Mouse (Mus musculus): ENCODE measurements at regions not wholly inside any gene's neighbourhood (a gene's known extent, or its start where the extent isn't known, plus 50 kb on each side); places are given as distances from the start of the nearest gene placed in this dataset.

DNA sequence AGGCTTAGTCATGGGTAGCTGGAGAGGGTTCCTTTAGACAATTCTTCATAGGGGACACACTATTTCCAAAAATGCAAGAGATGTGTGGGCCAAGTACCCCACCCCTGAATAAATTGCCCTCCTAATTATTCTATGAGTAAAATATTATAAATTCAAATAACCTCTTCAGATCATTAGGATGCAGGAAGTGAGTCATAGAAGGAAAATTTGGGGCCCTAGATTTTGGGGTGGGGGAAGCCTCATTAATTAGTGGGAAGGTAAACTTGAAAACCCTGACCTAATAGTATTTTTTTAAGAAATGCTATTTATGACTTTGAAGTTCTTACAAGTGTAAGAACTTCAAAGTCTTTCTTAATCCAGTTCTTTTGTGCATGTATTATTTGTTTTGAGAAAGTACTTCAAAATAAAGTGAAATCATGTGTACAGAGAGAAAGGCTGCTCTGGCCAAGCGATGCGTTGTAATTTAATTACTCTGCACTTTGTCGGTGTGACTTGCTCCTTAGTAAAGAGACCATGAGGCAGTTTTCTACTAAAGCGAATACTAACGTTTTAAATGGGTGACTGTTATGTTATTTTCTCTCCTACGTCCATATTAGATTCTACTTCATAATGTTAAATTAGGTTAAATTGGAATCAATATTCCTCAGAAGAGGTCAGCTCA is 200.6 kb downstream of the Tgfb2 start:
- no peak for DNase-seq (ENCODE audit: low read depth)

DNA sequence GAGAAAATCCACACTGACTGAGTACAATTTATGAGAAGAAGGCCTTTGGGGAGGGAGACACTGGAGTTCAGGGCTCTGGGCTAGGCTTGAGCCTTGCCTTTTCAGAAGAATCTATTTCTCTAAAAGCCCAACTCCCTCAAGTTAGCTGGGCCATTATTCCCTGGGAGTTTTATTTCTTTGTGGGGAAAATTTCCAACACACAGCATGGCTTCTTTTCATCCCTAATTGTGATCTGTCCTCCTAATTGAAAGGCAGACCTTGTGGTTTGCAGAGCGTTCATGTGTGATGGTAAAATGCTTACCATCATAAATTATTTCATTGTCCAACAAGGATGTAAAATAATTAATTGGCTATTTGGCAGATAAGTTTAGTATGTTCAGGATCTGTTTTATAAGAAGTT is 204.1 kb downstream of the Tgfb2 start:
- DNase-seq (ENCODE audit: low read depth) = no peak

DNA sequence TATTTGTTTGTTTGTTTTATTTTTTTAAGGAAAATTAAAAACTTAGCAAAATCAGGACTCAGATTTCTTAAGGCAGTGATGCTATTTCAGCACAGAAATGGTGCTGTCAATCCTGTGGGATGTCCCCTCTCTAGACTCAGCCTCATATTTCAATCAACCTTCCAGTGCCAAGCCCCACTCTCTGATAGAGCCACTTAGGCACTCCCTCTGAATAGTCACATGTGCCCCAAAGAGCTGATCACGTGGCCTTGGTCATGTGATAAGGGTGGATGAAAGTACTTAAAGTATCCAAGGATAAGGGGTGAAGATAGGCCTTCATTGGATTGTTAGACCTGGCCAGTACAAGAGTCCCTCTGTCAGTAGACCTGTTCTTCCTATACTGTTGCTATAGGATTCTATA is 207.9 kb downstream of the Tgfb2 start:
- DNase-seq (ENCODE audit: low read depth) = no peak

DNA sequence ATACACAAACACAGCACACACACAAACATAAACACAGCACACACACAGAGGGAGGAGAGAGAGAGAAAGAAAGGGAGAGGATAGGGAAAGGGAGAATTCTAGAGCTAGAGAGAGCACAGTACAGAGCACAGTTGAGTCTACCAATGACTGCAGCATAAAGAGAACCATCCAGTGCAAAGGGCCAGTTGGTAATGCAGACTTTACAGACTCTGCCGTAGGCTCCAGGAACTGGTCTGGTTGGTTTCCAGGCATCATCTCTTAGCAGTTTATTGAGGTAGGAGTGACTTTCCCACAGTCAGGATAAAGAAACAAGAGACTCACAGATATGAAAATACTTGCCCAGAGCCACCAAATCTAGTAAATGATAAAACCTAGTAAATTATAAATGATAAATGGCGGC is 208.5 kb downstream of the Tgfb2 start:
- no peak for DNase-seq (ENCODE audit: low read depth)

DNA sequence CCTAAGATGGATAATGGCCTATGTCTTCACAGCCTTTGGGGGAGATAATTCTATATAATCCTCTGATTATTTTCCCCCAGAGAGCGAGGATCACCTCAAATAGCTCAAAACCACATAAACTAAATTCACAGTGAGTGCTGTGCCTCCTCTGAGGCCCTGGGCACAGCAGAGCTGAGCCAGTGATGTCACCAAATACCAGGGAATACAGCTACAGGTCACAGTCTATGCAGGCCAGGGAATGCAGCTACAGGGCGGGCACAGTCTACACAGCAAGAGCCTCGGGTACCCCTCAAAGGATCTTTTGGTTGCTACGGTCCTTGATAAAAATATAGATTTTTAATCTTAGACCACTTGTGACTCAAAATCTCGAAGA is 211.4 kb downstream of the Tgfb2 start:
- no peak for DNase-seq (ENCODE audit: low read depth)

DNA sequence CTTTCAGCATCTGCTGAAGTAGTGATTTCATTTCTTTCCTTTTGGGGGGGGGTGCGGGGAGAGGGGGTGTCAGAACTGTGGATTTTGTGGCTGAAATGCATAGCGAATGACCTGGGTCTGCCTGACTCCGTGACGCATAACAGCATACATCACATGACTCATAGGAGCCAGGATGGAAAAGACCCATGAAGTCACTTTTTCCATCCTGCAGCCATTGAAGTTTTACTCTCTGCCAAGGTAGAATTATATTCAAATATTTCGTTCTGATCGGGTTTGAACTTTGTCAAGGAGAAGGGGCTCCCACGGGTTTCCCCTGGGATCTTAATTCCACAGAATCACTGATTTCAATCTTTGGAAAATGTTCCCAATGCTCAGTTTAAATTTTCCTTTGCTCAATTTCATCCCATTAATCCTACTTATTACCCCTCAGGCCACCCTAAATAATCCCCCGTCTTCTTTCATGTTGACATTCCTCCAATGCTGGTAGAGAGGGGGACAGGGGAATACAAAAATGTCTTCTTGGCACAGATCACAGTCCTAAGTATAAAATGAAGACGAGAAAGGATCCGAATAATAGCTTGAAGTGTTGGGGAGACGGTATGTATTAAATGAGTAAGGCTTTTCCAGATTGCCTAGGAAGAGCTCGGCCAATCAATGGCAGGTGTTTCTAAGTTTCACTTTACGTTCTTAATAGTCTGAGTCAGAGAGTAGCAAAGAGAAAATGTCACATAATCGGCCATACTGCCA is 212.0 kb downstream of the Tgfb2 start:
- no peak for DNase-seq (ENCODE audit: low read depth)

DNA sequence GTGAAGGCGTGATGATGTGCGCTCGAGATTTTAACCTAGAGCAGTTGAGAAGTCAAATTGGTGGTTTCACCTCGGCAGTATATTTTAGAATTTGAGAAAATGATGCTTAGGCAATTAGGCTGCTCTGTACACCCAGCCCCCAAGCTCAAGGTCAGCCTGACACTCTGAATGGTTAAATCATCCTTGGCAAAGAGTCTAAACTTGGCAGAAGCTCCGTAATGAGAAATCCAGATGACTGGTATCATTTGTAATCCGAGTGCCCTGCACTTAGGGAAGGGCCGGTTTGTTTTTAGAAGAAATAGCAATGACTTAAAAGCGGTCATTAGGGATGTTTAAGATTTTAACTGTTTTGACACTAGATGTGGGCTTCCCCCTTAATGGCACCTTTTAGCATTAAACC is 223.6 kb downstream of the Tgfb2 start:
- peak; percentile 71 for DNase-seq (ENCODE audit: low read depth)

DNA sequence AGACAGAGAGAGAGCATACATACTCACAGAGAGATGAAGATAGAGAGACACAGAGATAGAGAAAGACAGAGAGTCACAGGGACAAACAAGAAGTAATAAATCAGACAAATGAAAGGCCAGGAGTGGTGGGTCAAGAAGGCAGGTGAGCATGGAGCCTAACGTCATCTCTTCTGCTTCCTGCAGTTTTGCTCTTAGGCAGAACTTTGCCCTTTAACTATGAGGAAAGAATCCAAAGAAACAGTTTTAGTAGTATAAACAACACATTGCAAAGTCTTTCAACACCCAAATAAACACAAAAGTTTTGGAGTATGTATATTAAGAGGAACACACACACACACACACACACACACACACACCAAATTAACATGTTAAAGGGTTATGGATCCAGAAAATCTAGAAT is 225.8 kb downstream of the Tgfb2 start:
- DNase-seq (ENCODE audit: low read depth) = no peak

DNA sequence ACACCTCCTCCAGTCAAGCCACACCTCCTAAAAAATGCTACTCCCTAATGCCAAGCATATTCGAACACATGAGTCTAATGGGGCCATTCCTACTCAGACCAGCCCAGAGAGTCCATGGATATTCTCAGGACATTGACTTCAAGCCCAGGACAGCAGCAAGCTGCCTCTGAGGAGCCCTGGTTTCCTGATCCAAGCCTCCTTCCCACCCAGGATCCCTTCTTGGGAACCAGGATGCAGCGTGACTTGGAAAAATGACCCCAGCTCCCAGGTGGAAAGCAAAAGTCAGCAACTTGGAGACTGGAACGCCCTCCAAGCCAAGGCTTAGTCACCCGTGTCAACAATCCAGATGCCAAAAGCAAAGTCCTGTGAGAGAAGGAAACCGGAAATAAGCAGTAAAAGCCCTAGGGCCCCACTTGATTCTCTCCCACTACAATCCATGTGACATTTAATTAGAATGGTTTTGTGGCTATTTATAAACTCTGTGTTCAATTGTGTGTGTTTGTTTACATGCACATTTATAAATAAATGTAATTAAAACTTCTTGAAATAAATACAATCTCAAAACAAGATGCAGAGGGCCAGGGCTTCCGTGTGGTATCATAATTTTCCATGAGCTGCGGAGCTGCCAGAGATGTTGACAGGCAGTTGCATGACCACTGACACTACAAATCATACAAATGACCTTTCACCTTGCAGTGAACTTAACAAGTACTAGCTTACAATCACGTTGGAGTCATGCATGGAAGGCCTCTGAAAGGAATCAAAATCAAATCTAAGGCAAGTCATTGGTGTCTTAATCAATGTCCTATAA is 227.2 kb downstream of the Tgfb2 start:
- DNase-seq (ENCODE audit: low read depth) = peak; percentile 63

DNA sequence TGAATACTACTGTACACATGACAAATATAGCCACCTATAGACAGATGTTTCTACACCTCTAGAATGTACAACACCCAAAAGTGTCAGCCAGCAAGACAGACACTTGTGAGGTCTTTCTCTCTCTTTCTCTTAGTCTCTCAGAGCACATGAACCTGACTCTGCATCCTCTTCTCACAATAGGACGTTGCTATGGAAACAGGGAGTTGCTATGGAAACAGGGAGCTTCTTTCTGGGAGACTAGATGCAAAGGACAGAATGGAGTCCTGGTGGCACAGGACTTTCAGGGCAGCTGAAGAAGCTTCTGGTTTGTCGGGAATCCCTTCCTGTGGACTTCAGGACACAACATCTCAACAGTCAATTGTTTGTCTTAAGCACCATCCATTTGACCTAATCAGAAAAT is 230.9 kb downstream of the Tgfb2 start:
- peak; percentile 62 for DNase-seq (ENCODE audit: low read depth)

DNA sequence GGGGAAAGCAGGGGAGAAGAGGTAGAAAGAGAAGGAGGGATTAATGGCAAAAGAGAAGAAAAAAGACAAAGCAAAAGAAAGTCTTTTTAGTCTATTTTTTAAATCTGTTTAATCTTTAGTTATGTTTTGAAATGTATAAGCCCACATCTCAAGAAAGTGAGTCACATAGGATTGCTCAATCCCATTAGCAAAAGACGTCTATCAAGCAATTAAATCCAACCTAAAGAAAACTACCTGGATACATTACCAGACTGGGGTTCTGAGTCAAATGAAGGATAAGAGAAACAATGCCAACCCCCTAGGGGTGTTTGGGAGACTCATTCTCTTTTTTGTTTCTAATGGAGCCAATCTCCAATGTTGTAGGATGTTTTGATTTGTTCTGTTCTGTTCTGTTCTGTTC is 231.4 kb downstream of the Tgfb2 start:
- peak; percentile 65 for DNase-seq (ENCODE audit: low read depth)

DNA sequence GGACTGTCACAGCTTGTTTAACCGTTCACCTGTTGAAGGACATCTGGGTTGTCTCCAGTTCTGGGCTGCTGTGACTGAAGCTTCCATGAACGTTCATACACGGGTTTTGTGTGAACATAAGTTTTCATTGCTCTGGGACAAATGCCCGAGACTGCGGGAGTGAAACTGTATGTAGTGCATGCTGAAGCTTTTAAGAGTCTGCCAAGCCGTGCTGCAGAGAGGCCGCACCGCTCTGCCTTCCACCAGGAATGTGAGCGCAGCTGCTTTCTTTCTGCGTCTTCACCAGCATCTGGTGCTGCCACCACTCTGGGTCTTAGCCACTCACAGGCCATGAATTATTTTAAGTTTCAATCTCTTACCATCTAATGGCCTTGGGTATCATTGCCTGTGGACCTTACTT is 232.8 kb downstream of the Tgfb2 start:
- no peak for DNase-seq (ENCODE audit: low read depth)

DNA sequence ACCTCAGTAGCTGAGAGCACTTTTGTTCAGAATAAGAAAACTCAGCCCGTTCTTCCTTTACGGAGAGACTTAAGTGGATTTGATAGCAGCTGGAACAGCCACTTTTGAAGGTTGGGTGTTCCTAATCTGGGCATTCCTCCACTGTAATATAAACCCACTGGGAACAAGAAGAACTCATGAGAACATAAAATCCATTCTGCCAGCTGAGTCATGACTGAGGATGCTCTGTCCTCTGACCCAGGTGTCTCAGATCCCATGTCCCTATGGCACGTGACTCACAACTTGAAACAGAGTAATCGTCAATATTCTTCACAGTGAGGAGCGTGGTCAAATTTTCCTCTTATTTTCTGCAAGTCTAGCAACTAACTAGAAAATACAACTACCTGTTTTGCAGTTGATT is 240.3 kb downstream of the Tgfb2 start:
- DNase-seq (ENCODE audit: low read depth) = no peak

DNA sequence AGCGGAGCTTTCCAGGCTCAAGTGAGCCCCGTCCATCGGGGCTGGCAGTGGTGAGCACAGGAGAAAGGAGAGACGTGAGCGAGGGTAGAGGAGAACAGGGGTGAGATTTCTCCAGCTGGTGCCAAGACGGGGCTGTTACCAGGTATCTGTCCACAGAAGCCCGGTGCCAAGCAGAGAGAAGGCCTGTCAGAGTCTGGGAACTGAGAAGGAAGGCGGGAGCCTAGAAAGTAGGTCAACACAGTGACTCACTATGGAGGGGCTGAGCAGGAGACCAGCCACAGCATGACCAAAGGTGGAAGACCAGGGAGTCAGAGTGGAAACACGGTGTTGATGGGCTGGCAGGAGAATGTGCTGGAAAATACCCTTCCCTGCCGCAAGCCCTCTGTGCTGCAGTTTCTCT is 245.0 kb downstream of the Tgfb2 start:
- peak; percentile 40 for DNase-seq (ENCODE audit: low read depth)

DNA sequence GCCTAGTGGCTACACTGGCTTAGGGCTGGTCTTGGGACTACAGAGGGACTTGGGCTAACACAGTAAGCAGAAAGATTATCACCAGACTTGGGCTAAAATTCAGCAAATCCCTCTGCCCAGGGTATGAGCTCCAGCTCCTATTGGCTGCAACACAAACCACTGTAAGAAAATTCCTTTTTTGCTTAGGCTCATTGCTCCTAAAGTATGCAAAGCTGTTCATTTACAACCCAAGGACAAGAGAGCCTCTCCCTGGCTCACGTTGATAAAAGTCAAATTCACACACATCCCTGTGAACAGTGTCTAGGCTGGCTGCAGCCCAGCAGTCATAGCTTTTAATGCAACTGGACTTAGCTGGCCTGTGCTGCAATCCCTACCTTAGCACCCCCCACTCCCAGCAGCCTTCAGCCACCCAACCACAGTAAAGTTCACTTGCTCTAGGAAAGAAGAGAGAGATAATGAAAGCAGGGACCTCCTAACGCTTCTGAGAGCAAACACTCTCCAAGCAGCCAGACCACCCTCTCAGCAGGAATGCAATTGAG is 247.6 kb downstream of the Tgfb2 start:
- no peak for DNase-seq (ENCODE audit: low read depth)

DNA sequence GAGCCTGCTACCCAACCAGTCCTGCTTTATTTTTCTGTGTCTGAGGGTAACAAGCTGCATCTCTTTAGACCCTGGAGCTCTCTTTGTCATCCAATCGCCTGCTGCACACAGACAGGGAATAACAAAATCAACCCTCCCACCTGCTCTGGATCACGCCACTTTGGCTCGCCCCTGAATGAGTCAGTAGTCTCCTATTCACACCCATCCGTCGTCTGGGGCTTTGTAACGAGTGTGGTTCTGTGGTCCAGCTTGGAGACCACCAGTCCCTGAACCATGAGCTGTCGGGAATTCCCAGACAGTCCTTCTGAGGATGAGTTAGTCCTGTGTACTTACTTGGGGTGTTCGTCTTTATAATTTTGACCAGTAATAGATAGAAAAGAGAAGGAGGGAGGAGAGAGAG is 248.7 kb downstream of the Tgfb2 start:
- no peak for DNase-seq (ENCODE audit: low read depth)

DNA sequence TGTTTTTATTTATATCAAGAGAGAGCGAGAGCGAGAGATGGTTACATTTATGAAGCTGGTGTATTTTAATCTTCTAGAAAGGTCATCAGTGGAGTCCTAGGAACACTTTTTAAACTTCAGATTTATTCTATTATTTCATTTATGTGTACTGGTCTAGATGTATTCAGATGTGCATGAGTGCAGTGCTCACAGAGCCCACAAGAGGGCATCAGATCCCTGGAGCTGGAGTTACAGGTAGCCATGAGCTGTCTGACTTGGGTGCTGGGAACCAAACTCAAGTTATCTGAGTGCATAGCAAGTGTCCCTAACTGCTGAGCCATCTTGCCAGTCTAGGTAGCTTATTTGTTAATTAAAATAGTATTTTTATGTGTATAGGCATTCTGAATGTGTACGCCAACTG is 249.7 kb downstream of the Tgfb2 start:
- peak; percentile 56 for DNase-seq (ENCODE audit: low read depth)

DNA sequence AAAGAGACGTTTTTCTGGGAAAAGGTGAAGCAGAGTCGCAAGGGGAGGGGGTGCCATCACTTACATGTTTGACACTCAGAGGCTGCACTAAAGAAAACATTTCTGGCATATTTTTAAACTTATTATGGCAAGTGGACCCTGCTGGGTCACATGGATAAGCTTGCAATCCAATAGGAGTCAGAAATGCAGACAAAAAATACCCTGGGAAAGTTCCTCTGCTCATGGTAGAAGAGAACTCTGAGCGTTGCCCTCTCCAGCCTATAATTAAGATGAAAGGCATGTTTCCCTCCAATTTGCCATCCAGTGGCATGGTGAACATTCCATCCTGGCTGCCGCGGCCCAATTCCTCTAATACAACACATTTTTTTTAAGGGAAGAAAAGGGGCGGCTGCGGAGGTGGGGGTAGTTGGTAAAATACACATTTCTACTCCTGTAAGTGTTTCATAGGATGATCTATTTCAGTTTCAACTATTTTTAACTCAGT is 250.6 kb downstream of the Tgfb2 start:
- DNase-seq (ENCODE audit: low read depth) = no peak

DNA sequence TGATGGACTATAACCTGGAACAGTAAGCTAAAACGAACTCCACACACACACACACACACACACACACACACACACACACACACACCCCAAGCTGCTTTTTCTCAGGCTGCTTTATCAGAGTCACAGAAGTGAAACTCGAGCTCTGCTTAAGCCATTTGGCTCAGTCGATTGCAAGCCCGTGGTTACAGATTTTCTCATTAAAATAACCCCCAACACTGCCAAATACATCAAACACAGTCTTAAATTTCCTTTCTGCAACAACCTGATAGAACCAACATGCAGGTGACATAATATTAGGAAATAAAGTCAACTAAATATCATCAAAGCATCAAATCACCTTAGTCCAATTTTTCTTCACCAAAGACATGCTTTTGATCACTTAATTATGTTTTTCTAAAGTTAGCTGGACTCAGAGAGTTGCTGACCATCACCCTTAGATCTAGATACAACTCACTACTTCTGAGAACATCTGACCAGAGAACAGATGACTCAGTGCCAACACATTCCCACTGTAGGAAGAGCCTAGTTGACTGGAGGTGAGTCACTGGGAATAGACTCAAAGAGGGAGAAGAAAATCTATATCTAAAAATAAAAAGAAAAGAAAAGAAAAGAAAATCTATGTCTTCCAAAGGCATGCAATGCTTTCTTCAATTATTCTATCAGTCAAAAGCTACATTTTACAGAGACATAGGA is 251.2 kb downstream of the Tgfb2 start:
- DNase-seq (ENCODE audit: low read depth) = peak; percentile 75

DNA sequence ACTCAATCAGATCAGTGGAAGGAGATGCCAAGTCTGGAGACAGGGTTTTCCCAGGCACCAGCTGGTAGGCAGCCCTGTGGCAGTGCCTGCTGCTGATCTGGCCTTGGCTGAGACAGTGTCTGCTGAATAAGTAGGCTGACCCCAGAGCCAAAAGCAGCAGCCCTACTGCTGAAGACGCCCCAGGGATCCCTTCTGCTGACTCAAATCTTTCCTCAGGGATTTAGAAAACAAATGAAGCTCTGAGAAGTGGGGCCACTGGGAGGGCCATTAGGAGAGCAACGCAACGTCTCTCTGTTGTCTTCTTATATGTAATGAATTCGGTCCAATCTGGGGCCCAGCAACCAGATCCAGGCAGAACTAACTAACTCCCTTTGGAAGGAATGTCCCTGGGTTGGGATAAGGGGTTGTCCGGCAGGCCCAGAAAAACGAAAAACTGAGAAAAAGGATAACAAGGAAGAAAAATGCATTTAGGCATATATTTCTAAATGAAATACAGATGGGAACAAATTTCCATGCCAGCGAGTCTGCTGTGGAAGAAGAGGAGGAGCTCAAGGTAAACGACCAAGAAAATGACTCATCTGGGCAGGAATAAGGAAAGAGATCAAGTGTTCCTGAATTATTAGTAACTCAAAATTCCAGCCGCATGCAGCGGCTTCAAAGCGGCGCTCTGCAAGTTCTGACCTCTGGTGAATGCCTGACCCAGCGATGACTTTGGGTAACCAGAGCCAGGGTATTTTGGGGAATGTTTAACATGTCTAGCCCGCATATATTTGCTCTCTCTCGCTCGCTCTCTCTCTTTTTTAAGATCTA is 256.7 kb downstream of the Tgfb2 start:
- DNase-seq (ENCODE audit: low read depth) = peak; percentile 92

DNA sequence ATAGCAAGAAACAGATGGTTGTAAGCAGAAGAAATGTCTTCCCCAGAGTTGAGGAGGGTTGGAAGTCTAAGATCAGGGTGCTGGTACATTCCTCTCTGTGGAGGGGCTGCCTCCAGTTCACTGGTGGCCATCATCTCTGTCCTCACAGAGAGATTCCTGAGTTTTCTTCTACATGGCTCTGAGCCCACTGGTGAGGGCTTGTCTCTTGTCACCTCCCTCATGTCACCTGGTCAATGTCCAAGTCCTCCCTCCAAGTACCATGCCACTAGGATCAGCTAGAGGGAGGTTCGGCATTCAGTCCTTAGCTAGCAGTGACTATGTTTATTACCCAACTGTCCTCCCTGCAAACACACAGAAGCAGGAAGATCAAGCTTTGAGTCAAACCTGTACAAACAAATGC is 258.3 kb downstream of the Tgfb2 start:
- no peak for DNase-seq (ENCODE audit: low read depth)

Data from NIH3T3 (cell line).